Mouse (Mus musculus): ENCODE results near the gene Adarb2. TPM values are rescaled to one million over a fixed set of nuclear protein-coding genes. Genes with fewer than 3 reads are reported as not detected.

The Adarb2 gene
- polyA plus RNA-seq, 1 experiment from 2014 or later: 3.4 TPM

- Histone ChIP-seq H3K27ac (no peak overlapping the region), H3K36me3 (no peaks in the 10 kb centered on the region), H3K9me3 (no peaks in the 10 kb centered on the region), H3K4me3 (replicated peaks) (no peak overlapping the region), H3K27me3 (0 out of 2 replicates have a peak, but pooled peaks cover 2% of the 10 kb centered on the region), H3K4me2 (no peak overlapping the region), H3K9ac (replicated peaks) (no peak overlapping the region), H3K4me1 (replicated peaks) (0 out of 2 replicates have a peak, but pooled peaks cover 5% of the 10 kb centered on the region)
- no peak for ATAC-seq (ENCODE audit: insufficient number of reproducible peaks, insufficient read depth, low FRiP score, low TSS enrichment, low read depth)
- WGBS: 25% methylated on average over 1 of the region's 1 CpGs
Measured at GRCm38 (mm10) chr13:8388541-8388940, 185.9 kb downstream of the Adarb2 start.

GRCm38 (mm10) chr13:8400265-8401041 lies 197.8 kb downstream of the Adarb2 start:
- Histone ChIP-seq H3K4me2 (no peak overlapping the region), H3K9ac (replicated peaks) (no peak overlapping the region), H3K27me3 (no peaks in the 10 kb centered on the region), H3K4me1 (replicated peaks) (no peaks in the 10 kb centered on the region), H3K9me3 (no peaks in the 10 kb centered on the region), H3K36me3 (no peaks in the 10 kb centered on the region), H3K27ac (no peak overlapping the region), H3K4me3 (replicated peaks) (no peak overlapping the region)
- ATAC-seq (ENCODE audit: insufficient number of reproducible peaks, insufficient read depth, low FRiP score, low TSS enrichment, low read depth): no peak
- 77% methylated on average over 4 of the region's 4 CpGs for WGBS

DNA sequence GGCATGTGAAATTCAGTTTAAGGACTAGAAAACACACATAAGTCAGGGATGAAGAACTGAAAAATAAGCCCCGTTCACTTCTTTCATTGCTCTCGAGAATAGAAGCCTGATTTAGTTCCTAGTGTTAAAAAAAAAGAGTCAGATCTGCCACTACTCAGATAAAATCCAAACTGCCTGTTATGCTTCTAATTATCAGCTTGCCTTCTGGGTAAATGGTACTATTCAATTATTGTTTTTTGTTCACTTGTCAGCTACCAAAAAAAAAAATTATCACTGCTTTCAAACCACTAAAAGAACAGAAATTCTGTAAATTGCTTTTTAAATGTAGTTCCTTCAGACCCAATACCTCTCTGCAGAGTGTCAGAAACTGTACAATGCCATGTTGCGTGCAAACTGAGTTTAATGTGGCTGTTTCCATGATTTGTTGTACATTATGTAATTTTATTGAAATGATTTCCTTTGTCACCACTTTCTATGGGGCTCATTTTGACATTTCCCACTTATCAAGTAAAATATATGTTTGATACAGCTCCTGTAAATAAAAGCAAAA lies 199.7 kb downstream of the Adarb2 start:
- Histone ChIP-seq H3K4me1 (replicated peaks) (no peaks in the 10 kb centered on the region), H3K4me3 (replicated peaks) (no peak overlapping the region), H3K27ac (no peak overlapping the region), H3K36me3 (no peaks in the 10 kb centered on the region), H3K9ac (replicated peaks) (no peak overlapping the region), H3K4me2 (no peak overlapping the region), H3K9me3 (no peaks in the 10 kb centered on the region), H3K27me3 (no peaks in the 10 kb centered on the region)
- WGBS: 79% methylated on average over 3 of the region's 3 CpGs
- ATAC-seq (ENCODE audit: insufficient number of reproducible peaks, insufficient read depth, low FRiP score, low TSS enrichment, low read depth): no peak

DNA sequence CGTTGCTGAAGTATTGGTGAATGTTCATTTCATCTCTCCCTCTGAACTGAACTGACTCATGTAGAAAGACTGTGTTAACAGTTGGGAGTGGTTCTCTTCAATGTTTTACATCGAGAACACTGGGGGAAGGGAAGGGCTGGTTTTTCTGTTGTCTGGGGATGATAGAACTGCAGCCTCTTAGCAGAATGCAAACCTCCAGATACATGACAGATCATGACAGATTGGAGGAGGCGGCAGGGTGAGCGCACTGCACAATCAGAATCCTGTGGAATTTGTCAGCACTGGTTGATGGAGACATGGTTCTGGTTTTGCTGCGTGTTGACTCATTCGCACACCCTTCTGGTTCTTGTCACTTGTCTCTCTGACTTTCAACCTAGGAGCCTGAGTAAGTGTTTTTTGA lies 203.4 kb downstream of the Adarb2 start:
- Histone ChIP-seq H3K9ac (replicated peaks) (no peak overlapping the region), H3K27me3 (no peaks in the 10 kb centered on the region), H3K4me1 (replicated peaks) (no peaks in the 10 kb centered on the region), H3K4me2 (no peak overlapping the region), H3K36me3 (no peaks in the 10 kb centered on the region), H3K9me3 (no peaks in the 10 kb centered on the region), H3K27ac (no peak overlapping the region), H3K4me3 (replicated peaks) (no peak overlapping the region)
- no peak for ATAC-seq (ENCODE audit: insufficient number of reproducible peaks, insufficient read depth, low FRiP score, low TSS enrichment, low read depth)
- 62% methylated on average over 6 of the region's 6 CpGs for WGBS

GRCm38 (mm10) chr13:8410353-8411318 lies 208.0 kb downstream of the Adarb2 start:
- no peak overlapping the region for H3K9ac ChIP-seq (replicated peaks)
- no peak overlapping the region for H3K27ac ChIP-seq
- WGBS: 73% methylated on average over 5 of the region's 5 CpGs
- no peaks in the 10 kb centered on the region for H3K9me3 ChIP-seq
- no peaks in the 10 kb centered on the region for H3K27me3 ChIP-seq
- ATAC-seq (ENCODE audit: insufficient number of reproducible peaks, insufficient read depth, low FRiP score, low TSS enrichment, low read depth): no peak
- no peaks in the 10 kb centered on the region for H3K36me3 ChIP-seq
- H3K4me1 ChIP-seq (replicated peaks): no peaks in the 10 kb centered on the region
- no peak overlapping the region for H3K4me2 ChIP-seq
- H3K4me3 ChIP-seq (replicated peaks): no peak overlapping the region

DNA sequence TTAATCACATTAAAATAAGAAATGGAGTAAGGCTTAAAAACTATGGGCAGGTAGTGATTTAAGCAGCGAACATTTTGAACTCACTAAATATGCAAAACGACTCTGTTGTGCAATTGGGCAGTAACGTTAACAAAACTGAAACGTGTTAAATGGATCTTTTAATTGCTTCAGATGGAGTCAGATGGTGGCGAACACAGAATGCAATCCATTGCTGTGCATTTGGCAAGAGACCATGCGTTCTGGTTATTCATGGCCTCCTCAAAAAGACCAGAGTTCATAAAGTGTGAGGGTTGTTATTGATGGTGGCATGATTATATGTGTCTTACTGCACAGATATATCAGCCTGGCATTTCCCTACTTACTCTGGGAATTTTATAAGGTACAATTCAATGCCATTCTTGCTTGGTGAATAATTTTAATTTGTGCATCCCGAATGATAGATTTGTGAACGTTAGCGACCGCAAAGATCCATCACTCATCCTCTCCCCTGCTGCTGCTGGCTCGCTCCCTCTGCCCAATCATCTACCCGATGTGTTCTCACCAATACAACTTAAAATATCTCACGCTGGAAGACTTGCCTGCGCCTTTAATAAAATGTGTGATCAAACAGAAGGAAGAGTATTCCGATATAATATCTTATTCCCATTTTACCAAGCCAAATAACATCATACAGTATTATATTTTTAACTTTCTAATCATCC lies 221.5 kb downstream of the Adarb2 start:
- Histone ChIP-seq H3K4me1 (replicated peaks) (no peaks in the 10 kb centered on the region), H3K4me3 (replicated peaks) (no peak overlapping the region), H3K9me3 (no peaks in the 10 kb centered on the region), H3K4me2 (no peak overlapping the region), H3K36me3 (no peaks in the 10 kb centered on the region), H3K27me3 (no peaks in the 10 kb centered on the region), H3K9ac (replicated peaks) (no peak overlapping the region), H3K27ac (no peak overlapping the region)
- whole genome bisulfite sequencing: 89% methylated on average over 15 of the region's 15 CpGs
- ATAC-seq (ENCODE audit: insufficient number of reproducible peaks, insufficient read depth, low FRiP score, low TSS enrichment, low read depth): no peak

GRCm38 (mm10) chr13:8439188-8439835 lies 236.6 kb downstream of the Adarb2 start:
- Histone ChIP-seq H3K27ac (no peak overlapping the region), H3K4me2 (no peak overlapping the region), H3K36me3 (no peaks in the 10 kb centered on the region), H3K9ac (replicated peaks) (no peak overlapping the region), H3K4me1 (replicated peaks) (no peaks in the 10 kb centered on the region), H3K9me3 (no peaks in the 10 kb centered on the region), H3K4me3 (replicated peaks) (no peak overlapping the region), H3K27me3 (no peaks in the 10 kb centered on the region)
- 92% methylated on average over 4 of the region's 4 CpGs for WGBS
- no peak for ATAC-seq (ENCODE audit: insufficient number of reproducible peaks, insufficient read depth, low FRiP score, low TSS enrichment, low read depth)

DNA sequence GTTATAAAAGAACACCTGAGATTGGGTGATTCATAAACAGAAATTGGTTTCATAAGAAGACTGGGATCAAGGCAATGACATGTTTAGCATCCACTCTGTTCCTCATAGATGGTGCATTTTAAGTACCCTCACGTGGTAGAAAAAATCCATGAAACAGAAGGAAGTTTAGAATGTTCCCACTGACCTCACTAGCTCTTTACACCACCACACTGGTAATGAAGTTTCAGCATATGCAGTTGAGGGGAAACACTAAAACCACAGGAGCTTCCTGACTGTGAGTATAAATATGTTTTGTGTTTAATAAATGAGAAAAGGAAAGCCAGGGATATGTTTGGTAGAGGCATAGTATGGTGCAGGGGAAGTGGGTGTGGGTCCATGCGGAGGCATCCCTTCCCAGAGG lies 242.7 kb downstream of the Adarb2 start:
- WGBS: 77% methylated on average over 2 of the region's 2 CpGs
- peaks cover 8% of the 10 kb centered on the region; the same call in 1 of the 2 replicates for H3K4me1 ChIP-seq (replicated peaks)
- H3K27ac ChIP-seq: no peak overlapping the region
- H3K27me3 ChIP-seq: no peaks in the 10 kb centered on the region
- H3K9ac ChIP-seq (replicated peaks): no peak overlapping the region
- H3K36me3 ChIP-seq: no peaks in the 10 kb centered on the region
- no peak overlapping the region for H3K4me3 ChIP-seq (replicated peaks)
- no peak overlapping the region for H3K4me2 ChIP-seq
- no peak for ATAC-seq (ENCODE audit: insufficient number of reproducible peaks, insufficient read depth, low FRiP score, low TSS enrichment, low read depth)
- no peaks in the 10 kb centered on the region for H3K9me3 ChIP-seq

DNA sequence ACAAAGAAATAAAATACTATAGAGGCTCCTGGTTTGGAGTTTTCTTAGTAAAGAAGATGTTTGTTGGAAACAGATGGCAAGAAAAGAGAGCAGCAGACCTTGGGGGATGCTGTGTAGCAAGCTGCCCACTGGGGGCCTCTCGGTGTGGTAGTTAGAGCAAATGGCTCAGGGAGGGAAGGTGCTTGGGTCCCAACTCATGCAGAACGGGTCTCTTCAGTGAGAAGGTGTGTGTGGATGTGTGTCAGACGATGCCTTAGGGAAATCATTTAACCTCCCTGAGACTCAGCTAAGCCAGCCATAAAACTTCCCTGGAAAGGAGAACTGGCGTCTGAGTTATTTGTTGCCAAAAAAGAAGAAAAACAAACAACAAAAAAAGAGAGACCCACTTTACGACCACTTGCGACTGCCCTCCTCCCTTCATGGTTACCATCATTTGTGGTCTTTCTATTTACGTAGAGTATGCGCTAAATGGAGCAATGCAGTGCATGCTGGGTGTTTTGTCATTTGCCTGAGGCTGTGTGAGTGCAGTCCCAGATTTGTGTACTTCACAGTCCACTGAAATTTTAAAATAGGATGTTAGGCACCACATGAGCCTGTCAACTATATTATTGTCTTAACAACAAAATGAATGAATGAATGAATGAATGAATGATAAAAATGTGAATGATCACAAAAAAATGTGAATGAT lies 245.7 kb downstream of the Adarb2 start:
- H3K4me2 ChIP-seq: no peak overlapping the region
- no peaks in the 10 kb centered on the region for H3K36me3 ChIP-seq
- H3K4me1 ChIP-seq (replicated peaks): peaks cover 14% of the 10 kb centered on the region; the same call in 1 of the 2 replicates
- H3K27me3 ChIP-seq: no peaks in the 10 kb centered on the region
- WGBS: 18% methylated on average over 8 of the region's 8 CpGs
- H3K27ac ChIP-seq: no peak overlapping the region
- no peaks in the 10 kb centered on the region for H3K9me3 ChIP-seq
- no peak overlapping the region for H3K9ac ChIP-seq (replicated peaks)
- no peak overlapping the region for H3K4me3 ChIP-seq (replicated peaks)
- peak; percentile 85 for ATAC-seq (ENCODE audit: insufficient number of reproducible peaks, insufficient read depth, low FRiP score, low TSS enrichment, low read depth)

GRCm38 (mm10) chr13:8451581-8451980 lies 248.9 kb downstream of the Adarb2 start:
- H3K27ac ChIP-seq: no peak overlapping the region
- H3K4me3 ChIP-seq (replicated peaks): no peak overlapping the region
- no peaks in the 10 kb centered on the region for H3K36me3 ChIP-seq
- no peaks in the 10 kb centered on the region for H3K9me3 ChIP-seq
- H3K4me1 ChIP-seq (replicated peaks): 0 out of 2 replicates have a peak, but pooled peaks cover 14% of the 10 kb centered on the region
- WGBS: 48% methylated on average over 4 of the region's 4 CpGs
- ATAC-seq (ENCODE audit: insufficient number of reproducible peaks, insufficient read depth, low FRiP score, low TSS enrichment, low read depth): no peak
- no peak overlapping the region for H3K4me2 ChIP-seq
- H3K27me3 ChIP-seq: no peaks in the 10 kb centered on the region
- H3K9ac ChIP-seq (replicated peaks): no peak overlapping the region

All from limb, embryonic 12.5 days (tissue).